Mouse (Mus musculus) stomach, embryonic 15.5 days (tissue): Measurements from ENCODE around the gene Nid1. TPM values are rescaled to one million over a fixed set of nuclear protein-coding genes. Genes with fewer than 3 reads are reported as not detected.
"Not testable (repeated sequence)": the region's sequence is repeated elsewhere in the genome, so short reads cannot be mapped to it uniquely, and the experiment has no call there.

Experiments
- ATAC-seq: fragments of 200-750 bp; cut with Nextera tagmentation; 2 replicates; pipeline ENCODE4 v1.8.0; 2017; ENCODE audit warnings: low read depth, moderate number of reproducible peaks, moderate TSS enrichment; ENCODE audit not compliant: insufficient read depth, low FRiP score
- H3K27ac ChIP-seq: fragments of 300-500 bp; sonication (generic); 2 replicates; pipeline ENCODE4 v1.5.1; 2015; ENCODE audit warnings: mild to moderate bottlenecking, inconsistent platforms
- H3K27me3 ChIP-seq: fragments of 300-500 bp; sonication (generic); replicated peaks from 2 replicates; pipeline ENCODE4 v1.6.1; 2015; ENCODE audit warnings: inconsistent platforms
- H3K36me3 ChIP-seq: fragments of 300-500 bp; sonication (generic); 2 replicates; pipeline ENCODE4 v1.6.1; 2015; ENCODE audit warnings: inconsistent platforms
- H3K4me1 ChIP-seq: fragments of 300-500 bp; sonication (generic); 2 replicates; pipeline ENCODE4 v1.6.1; 2015; ENCODE audit warnings: inconsistent platforms
- H3K4me2 ChIP-seq: fragments of 300-500 bp; sonication (generic); 2 replicates; pipeline ENCODE4 v1.6.1; 2015; ENCODE audit warnings: mild to moderate bottlenecking, inconsistent platforms
- H3K4me3 ChIP-seq: fragments of 300-500 bp; sonication (generic); replicated peaks from 2 replicates; pipeline ENCODE4 v1.5.1; 2015; ENCODE audit warnings: inconsistent platforms
- H3K9ac ChIP-seq: fragments of 300-500 bp; sonication (generic); 2 replicates; pipeline ENCODE4 v1.6.1; 2015; ENCODE audit warnings: inconsistent platforms
- H3K9me3 ChIP-seq: fragments of 300-500 bp; sonication (generic); 2 replicates; pipeline ENCODE4 v1.6.1; 2016; ENCODE audit warnings: inconsistent platforms
- WGBS: fragments of 180-500 bp; shearing (Covaris S2); methylation state at CpG from one replicate; pipeline ENCODE4 v1.1.7; 2015; 5-methylcytosine and 5-hydroxymethylcytosine counted together
- polyA plus RNA-seq: library from polyadenylated mRNA; unstranded; fragments of >200 nt; fragmentation: Nextera tagmentation; extraction: Ambion mirVana; gene quantifications from 2 replicates; pipeline ENCODE4 v1.2.1, GENCODE M21; 2015

The Nid1 gene
- 74.2 and 83.5 TPM in 2 replicates for polyA plus RNA-seq

DNA sequence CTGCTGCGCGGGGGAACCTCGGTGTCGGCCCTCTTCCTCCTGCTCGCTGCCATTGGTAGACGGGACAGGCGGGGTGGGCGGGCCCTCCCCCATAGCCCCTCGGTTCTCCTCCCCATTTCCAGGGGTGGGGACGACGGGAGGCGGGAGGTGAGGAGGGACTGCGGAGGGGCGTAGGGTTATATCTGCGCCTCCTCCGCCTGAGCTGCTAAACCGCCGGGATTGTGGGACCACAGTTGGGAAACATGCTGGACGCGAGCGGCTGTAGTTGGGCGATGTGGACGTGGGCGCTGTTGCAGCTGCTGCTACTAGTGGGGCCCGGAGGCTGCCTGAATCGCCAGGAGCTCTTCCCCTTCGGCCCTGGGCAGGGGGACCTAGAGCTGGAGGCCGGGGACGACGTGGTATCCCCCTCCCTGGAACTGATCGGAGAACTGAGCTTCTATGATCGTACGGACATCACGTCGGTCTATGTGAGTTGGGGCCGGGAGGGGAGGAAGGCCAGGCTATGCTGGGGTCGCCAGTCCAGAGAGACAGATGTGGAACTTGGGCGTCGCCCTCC lies at the start of gene Nid1:
Gene Nid1 (plus strand): TSS at position 92 of the 556 bp plus-strand sequence.
- H3K27me3 ChIP-seq, H3K9me3 ChIP-seq, H3K4me1 ChIP-seq, H3K36me3 ChIP-seq, H3K27ac ChIP-seq, H3K9ac ChIP-seq: not testable (repeated sequence)
- Histone ChIP-seq H3K4me3 (peak within 1 kb of the TSS; percentile 33), H3K4me2 (peak within 1 kb of the TSS; percentile 43)
- WGBS = under 1% methylated on average over 27 of the region's 39 CpGs
- peak; percentile 74 for ATAC-seq

GRCm38 (mm10) chr13:13393228-13394095 lies 43.9 kb upstream of the Nid1 start, which contains the start of gene Gpr137b:
TSS of gene Gpr137b (minus strand) at chr13:13394014.
- not testable (repeated sequence) for H3K9ac ChIP-seq, H3K27me3 ChIP-seq
- WGBS = under 1% methylated on average over 57 of the region's 78 CpGs

DNA sequence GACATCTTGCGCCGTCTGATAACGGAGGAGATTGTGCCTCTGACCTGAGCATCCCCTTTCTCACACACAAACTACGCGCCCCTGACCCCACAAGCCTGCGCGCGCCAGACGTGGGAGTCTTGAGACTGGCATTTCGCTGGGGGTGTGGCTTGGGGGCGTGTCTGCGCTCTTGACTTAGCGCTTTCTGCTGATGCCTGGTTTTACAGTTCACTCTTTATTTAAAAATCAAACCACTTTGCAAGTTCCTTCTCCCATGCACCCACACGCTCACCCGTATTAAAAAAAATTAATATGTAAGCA lies 43.3 kb upstream of the Nid1 start:
- not testable (repeated sequence) for H3K9ac ChIP-seq, H3K9me3 ChIP-seq, H3K27ac ChIP-seq, H3K27me3 ChIP-seq, H3K4me1 ChIP-seq, H3K36me3 ChIP-seq
- Histone ChIP-seq H3K4me2 (peak overlapping the region; percentile 66), H3K4me3 (peak overlapping the region; percentile 38)
- 0% methylated on average over 15 of the region's 15 CpGs for WGBS
- peak; percentile 32 for ATAC-seq

More at GRCm38 (mm10) chr13:13393228-13394095, 43.9 kb upstream of the Nid1 start, which contains the start of gene Gpr137b:
- H3K4me1 ChIP-seq, H3K9me3 ChIP-seq, H3K36me3 ChIP-seq, H3K27ac ChIP-seq: not testable (repeated sequence)
- peak; percentile 89 for ATAC-seq
- H3K4me2 ChIP-seq = peak within 1 kb of the TSS; percentile 66
- H3K4me3 ChIP-seq = peak within 1 kb of the TSS; percentile 38

GRCm38 (mm10) chr13:13400851-13401250 lies 36.5 kb upstream of the Nid1 start:
- H3K4me2 ChIP-seq, H3K36me3 ChIP-seq, H3K4me1 ChIP-seq, H3K4me3 ChIP-seq, H3K27me3 ChIP-seq, ATAC-seq, H3K9me3 ChIP-seq, H3K27ac ChIP-seq, H3K9ac ChIP-seq: not testable (repeated sequence)
- WGBS = 68% methylated on average over 3 of the region's 3 CpGs

DNA sequence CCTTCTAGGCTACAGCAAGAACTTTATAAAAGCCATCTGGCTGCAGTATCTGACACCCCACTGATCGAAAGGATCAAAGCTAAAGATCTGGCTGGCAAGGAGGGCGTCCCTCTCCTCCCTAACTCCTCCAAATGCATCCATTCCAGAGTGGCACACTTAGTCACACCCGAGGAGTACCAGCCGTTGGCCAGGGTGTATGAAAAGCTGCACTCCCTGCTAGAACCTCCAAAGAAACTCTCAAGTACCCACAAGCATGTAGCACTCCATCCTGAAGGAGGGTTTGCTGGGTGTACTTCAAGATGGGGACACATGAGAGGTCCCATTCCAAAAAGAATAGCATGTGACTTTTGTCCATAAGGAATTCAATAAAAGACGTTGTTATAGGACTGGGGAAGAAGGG lies 34.5 kb upstream of the Nid1 start:
- not testable (repeated sequence) for H3K4me3 ChIP-seq, H3K9me3 ChIP-seq, H3K36me3 ChIP-seq, H3K27ac ChIP-seq, H3K4me1 ChIP-seq, H3K9ac ChIP-seq, H3K4me2 ChIP-seq, H3K27me3 ChIP-seq, ATAC-seq
- WGBS = 64% methylated on average over 5 of the region's 5 CpGs

DNA sequence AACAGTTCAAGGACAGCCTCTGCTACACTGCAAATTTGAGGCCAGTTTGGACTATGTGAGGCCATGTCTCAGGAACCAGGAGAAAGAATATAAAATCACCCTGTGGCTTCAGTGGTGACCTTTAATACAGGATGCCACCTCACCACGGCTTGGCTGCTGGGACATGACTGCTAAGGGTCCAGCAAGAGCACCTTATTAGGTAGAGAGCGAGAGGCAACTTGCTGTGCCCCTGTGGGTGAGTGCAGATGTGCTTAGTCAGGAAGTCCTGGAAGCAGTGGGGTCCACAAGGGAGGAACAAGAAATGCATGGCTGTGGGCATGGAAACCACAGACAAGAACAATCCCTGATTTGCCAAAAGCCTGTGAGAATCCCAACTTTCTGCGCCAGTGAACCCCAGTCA lies 34.0 kb upstream of the Nid1 start:
- H3K4me2 ChIP-seq, H3K9me3 ChIP-seq, ATAC-seq, H3K36me3 ChIP-seq, H3K4me3 ChIP-seq, H3K4me1 ChIP-seq, H3K27ac ChIP-seq, H3K9ac ChIP-seq, H3K27me3 ChIP-seq: not testable (repeated sequence)
- WGBS = 90% methylated on average over 3 of the region's 3 CpGs

- H3K27me3 ChIP-seq, H3K9me3 ChIP-seq, H3K27ac ChIP-seq, H3K36me3 ChIP-seq, H3K4me3 ChIP-seq, H3K4me2 ChIP-seq, ATAC-seq, H3K9ac ChIP-seq, H3K4me1 ChIP-seq: not testable (repeated sequence)
- 79% methylated on average over 4 of the region's 6 CpGs for WGBS
These were observed 33.5 kb upstream of the Nid1 start for GRCm38 (mm10) chr13:13403839-13404238.

- 66% methylated on average over 6 of the region's 6 CpGs for WGBS
- not testable (repeated sequence) for H3K9ac ChIP-seq, ATAC-seq, H3K27me3 ChIP-seq, H3K4me3 ChIP-seq, H3K27ac ChIP-seq, H3K9me3 ChIP-seq, H3K36me3 ChIP-seq, H3K4me2 ChIP-seq, H3K4me1 ChIP-seq
These were observed 32.7 kb upstream of the Nid1 start for GRCm38 (mm10) chr13:13404517-13405155.

DNA sequence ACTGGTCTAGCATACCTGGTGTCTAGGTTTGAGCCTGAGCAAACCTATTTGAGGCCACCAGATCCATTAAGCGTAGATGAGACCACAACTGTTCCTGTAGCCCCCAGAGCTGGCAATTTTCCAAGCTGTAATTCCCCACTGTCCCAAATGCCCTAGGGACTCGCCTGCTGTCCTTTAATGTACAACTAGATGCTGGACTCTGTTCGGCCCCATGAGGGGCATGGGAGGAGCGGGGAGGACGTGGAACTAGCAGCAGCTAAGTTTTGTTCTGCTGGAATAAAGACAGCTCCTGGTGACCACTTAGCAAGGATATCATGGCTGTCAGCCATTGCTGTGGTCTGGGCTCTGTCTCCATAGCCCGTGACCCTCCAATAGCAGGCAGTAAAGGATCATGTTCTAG lies 31.8 kb upstream of the Nid1 start:
- WGBS = no CpG with 5 or more reads among the region's 6 CpGs
- ATAC-seq, H3K27me3 ChIP-seq, H3K4me2 ChIP-seq, H3K9ac ChIP-seq, H3K4me1 ChIP-seq, H3K4me3 ChIP-seq, H3K27ac ChIP-seq, H3K36me3 ChIP-seq, H3K9me3 ChIP-seq: not testable (repeated sequence)

- 47% methylated on average over 3 of the region's 3 CpGs for WGBS
- H3K27ac ChIP-seq = no peak overlapping the region
- H3K4me2 ChIP-seq = no peak overlapping the region
These were observed 23.1 kb upstream of the Nid1 start for GRCm38 (mm10) chr13:13414206-13414605.

DNA sequence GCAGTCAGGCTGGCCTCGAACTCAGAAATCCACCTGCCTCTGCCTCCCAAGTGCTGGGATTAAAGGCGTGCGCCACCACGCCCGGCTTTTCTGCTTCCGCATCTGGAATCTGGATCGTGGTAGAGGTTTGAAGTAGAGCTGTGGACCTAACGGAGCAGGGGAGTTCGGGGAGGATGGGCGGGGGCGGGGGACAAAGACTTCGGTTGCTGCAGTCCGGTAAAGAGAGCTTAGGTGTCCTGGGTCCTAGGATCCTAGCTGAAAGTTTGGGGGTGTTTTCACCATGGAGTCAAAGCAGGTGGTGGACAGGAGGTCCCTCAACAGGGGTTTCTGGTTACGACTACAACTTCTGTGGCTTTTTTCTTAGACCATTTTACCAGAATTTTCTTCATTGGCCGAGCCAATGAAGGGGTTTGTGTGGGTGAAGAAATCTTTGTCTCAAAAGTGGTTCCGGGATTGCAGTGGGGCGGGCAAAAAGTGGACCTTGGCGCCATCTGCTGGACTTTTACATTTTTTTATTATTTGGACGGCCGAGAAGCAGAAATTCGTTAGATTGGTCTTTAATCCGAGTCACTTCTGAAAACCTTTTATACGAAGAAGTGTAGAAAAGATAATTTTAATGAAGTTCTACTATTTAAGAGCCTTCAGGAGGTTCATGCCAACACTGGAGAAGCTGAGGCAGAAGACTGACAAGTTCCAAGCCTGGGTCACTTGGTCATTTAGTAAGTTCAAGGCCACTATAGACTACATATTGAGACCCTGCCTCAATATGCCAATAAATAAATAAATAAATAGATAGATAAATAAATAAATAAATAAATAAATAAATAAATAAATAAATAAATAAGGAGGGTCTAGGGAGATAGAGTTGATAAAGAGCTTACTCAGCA lies 22.0 kb upstream of the Nid1 start:
- H3K4me2 ChIP-seq = peak overlapping the region; percentile 17; the same call in 1 of the 2 replicates
- not testable (repeated sequence) for H3K9ac ChIP-seq, H3K4me1 ChIP-seq, H3K27ac ChIP-seq, H3K4me3 ChIP-seq, H3K27me3 ChIP-seq, H3K9me3 ChIP-seq, H3K36me3 ChIP-seq, ATAC-seq
- WGBS = 38% methylated on average over 23 of the region's 23 CpGs

More at GRCm38 (mm10) chr13:13414206-13414605, 23.1 kb upstream of the Nid1 start:
- H3K27me3 ChIP-seq = no peaks in the 10 kb centered on the region
- H3K4me3 ChIP-seq = no peak overlapping the region
- no peak overlapping the region for H3K9ac ChIP-seq
- ATAC-seq = no peak
- H3K4me1 ChIP-seq = no peaks in the 10 kb centered on the region
- H3K36me3 ChIP-seq = no peaks in the 10 kb centered on the region
- no peaks in the 10 kb centered on the region for H3K9me3 ChIP-seq
